13 mouse cellular contexts compared by ENCODE assay signal in genomic region chr7:76287531-76287930, GRCm38 (mm10). TPM values are rescaled to one million over a fixed set of nuclear protein-coding genes. Genes with fewer than 3 reads are reported as not detected.
DNase-seq lines count a peak whose midpoint lies in the region; ATAC-seq and TF ChIP-seq lines count a peak whose summit lies in the region.
"Had no signal": no experiment of that assay in that cellular context is flagged by ENCODE, and none has a peak within 500 bp of the region (broad histone marks: within the 10 kb centered on the region; RNA-seq: fewer than 3 reads in every experiment).

No protein-coding gene starts in this region.

- H3K4me1 ChIP-seq in forebrain, embryonic 14.5 days (ENCODE audit: control insufficient read depth, insufficient read depth, low read length), result no peaks in the 10 kb centered on the region
- H3K4me1 ChIP-seq in forebrain, embryonic 12.5 days, result no peaks in the 10 kb centered on the region
- H3K4me1 ChIP-seq in CH12.LX (ENCODE audit: control insufficient read depth in 1 of 2, insufficient read depth in 2 of 2), result no peaks in the 10 kb centered on the region
- no peaks in the 10 kb centered on the region; the same call in 1 of the 2 replicates for H3K4me1 ChIP-seq in cortical plate, adult 2 months (ENCODE audit: control insufficient read depth, insufficient read depth, low read length)
- H3K4me1 ChIP-seq: embryonic facial prominence, embryonic 15.5 days; limb, embryonic 15.5 days; neural tube, embryonic 15.5 days had no signal

- peak; percentile 67 for DNase-seq in forebrain, embryonic 14.5 days (ENCODE audit: low spot score)
- peak; percentile 38 to 49 for DNase-seq in left cerebral cortex, postnatal 14 days (ENCODE audit: low spot score in 2 of 2)
- no peak for DNase-seq in left cerebral cortex, postnatal 4 days
- DNase-seq in CH12.LX (ENCODE audit: extremely low read depth) (no peak), adipocyte (ENCODE audit: low spot score) (no peak)
- no peak for DNase-seq in cerebellum, adult 8-10 months
- DNase-seq: kidney, adult 8-10 months had no signal

- intact Hi-C loops in left cerebral cortex, postnatal 14 days (cut with DNase I), result no loop called here
- intact Hi-C loops in left cerebral cortex, postnatal 4 days (cut with DNase I), result loop anchor here (10.0 kb wide), 1 partner anchor 363 kb away; no protein-coding TSS in a partner anchor

- H3K4me3 ChIP-seq in forebrain, embryonic 14.5 days (ENCODE audit: low read depth, low read length), result no peak overlapping the region
- H3K4me3 ChIP-seq in forebrain, embryonic 12.5 days (replicated peaks), result no peak overlapping the region
- no peak overlapping the region for H3K4me3 ChIP-seq in CH12.LX (replicated peaks in 1 of 3; ENCODE audit: low read depth in 2 of 3, low read length in 2 of 3, poor library complexity in 1 of 3)
- no peak overlapping the region for H3K4me3 ChIP-seq in cortical plate, adult 2 months (ENCODE audit: insufficient read depth, low read length)
- H3K4me3 ChIP-seq: embryonic facial prominence, embryonic 15.5 days; limb, embryonic 15.5 days; neural tube, embryonic 15.5 days had no signal

- dilution Hi-C loops in CH12.LX (cut with MboI; ENCODE audit: extremely low pct_ligation_motif_present, extremely low pct_unique_long_range_greater_than_20kb, low sequenced_read_pairs), result no loop called here

- peak; percentile 26 for ATAC-seq in forebrain, embryonic 14.5 days
- no peak for ATAC-seq in forebrain, embryonic 12.5 days (ENCODE audit: low FRiP score)

- in situ Hi-C loops in CH12.LX (cut with MboI; ENCODE audit: low pct_ligation_motif_present, low pct_unique_long_range_greater_than_20kb, low sequenced_read_pairs), result no loop called here

- H3K9me3 ChIP-seq in forebrain, embryonic 14.5 days (replicated peaks; ENCODE audit: control insufficient read depth, low read length), result no peaks in the 10 kb centered on the region
- H3K9me3 ChIP-seq in forebrain, embryonic 12.5 days, result no peaks in the 10 kb centered on the region
- no peaks in the 10 kb centered on the region for H3K9me3 ChIP-seq in CH12.LX (replicated peaks; ENCODE audit: low read length)
- H3K9me3 ChIP-seq: embryonic facial prominence, embryonic 15.5 days; limb, embryonic 15.5 days; neural tube, embryonic 15.5 days had no signal

- no peak overlapping the region for H3K9ac ChIP-seq in forebrain, embryonic 14.5 days (ENCODE audit: low read length)
- H3K9ac ChIP-seq in forebrain, embryonic 12.5 days, result no peak overlapping the region
- no peak overlapping the region for H3K9ac ChIP-seq in CH12.LX (ENCODE audit: insufficient read depth, low read depth)
- H3K9ac ChIP-seq: embryonic facial prominence, embryonic 15.5 days; limb, embryonic 15.5 days; neural tube, embryonic 15.5 days had no signal

- H3K27ac ChIP-seq in forebrain, embryonic 14.5 days (ENCODE audit: low read depth, low read length), result no peak overlapping the region
- no peak overlapping the region for H3K27ac ChIP-seq in forebrain, embryonic 12.5 days
- no peak overlapping the region for H3K27ac ChIP-seq in CH12.LX (ENCODE audit: insufficient read depth, low read depth)
- H3K27ac ChIP-seq in cortical plate, adult 2 months (ENCODE audit: insufficient read depth, low read length), result no peak overlapping the region
- H3K27ac ChIP-seq: embryonic facial prominence, embryonic 15.5 days; limb, embryonic 15.5 days; neural tube, embryonic 15.5 days had no signal

- TF ChIP-seq RAD21 in CH12.LX (IDR thresholded peaks at IDR 0.05; ENCODE audit: low read depth, low read length), result peak; percentile 28

- no peak for TF ChIP-seq POLR2A in CH12.LX (IDR thresholded peaks at IDR 0.05; ENCODE audit: low read depth, low read length)
- TF ChIP-seq POLR2A in cortical plate, adult 2 months (IDR thresholded peaks at IDR 0.05; ENCODE audit: extremely low read depth, insufficient read depth, low read length), result no peak

- no peaks in the 10 kb centered on the region for H3K27me3 ChIP-seq in forebrain, embryonic 14.5 days (replicated peaks; ENCODE audit: control insufficient read depth, insufficient read depth, low read length)
- H3K27me3 ChIP-seq in forebrain, embryonic 12.5 days, result no peaks in the 10 kb centered on the region
- peaks cover 58% of the 10 kb centered on the region for H3K27me3 ChIP-seq in CH12.LX (replicated peaks)
- H3K27me3 ChIP-seq: embryonic facial prominence, embryonic 15.5 days; limb, embryonic 15.5 days; neural tube, embryonic 15.5 days had no signal

- TF ChIP-seq CTCF in CH12.LX (conservative IDR thresholded peaks at IDR 0.05 in 1 of 2, IDR thresholded peaks at IDR 0.05 in 1 of 2; ENCODE audit: low read depth in 2 of 2, low read length in 2 of 2), result peak in 1 of 2 experiments; percentile 41; a peak in 2 of 4 replicates
- TF ChIP-seq CTCF in cortical plate, adult 2 months (IDR thresholded peaks at IDR 0.05; ENCODE audit: extremely low read depth, insufficient read depth, low read length), result peak; percentile 15; the same call in 1 of the 2 replicates

- 86% methylated on average over 3 of the region's 3 CpGs for WGBS in forebrain, embryonic 14.5 days
- 87% methylated on average over 3 of the region's 3 CpGs for WGBS in forebrain, embryonic 12.5 days

- H3K4me2 ChIP-seq in forebrain, embryonic 14.5 days (ENCODE audit: low read length), result no peak overlapping the region
- H3K4me2 ChIP-seq in forebrain, embryonic 12.5 days, result no peak overlapping the region
- H3K4me2 ChIP-seq in CH12.LX (ENCODE audit: insufficient read depth, low read depth, poor library complexity, severe bottlenecking), result no peak overlapping the region
- H3K4me2 ChIP-seq: embryonic facial prominence, embryonic 15.5 days; limb, embryonic 15.5 days; neural tube, embryonic 15.5 days had no signal

- no peaks in the 10 kb centered on the region for H3K79me2 ChIP-seq in CH12.LX (replicated peaks; ENCODE audit: control insufficient read depth, extremely low read depth, insufficient read depth, poor library complexity, severe bottlenecking)

- no peak for TF ChIP-seq EP300 in CH12.LX (IDR thresholded peaks at IDR 0.05; ENCODE audit: low read length)

- no peaks in the 10 kb centered on the region for H3K36me3 ChIP-seq in forebrain, embryonic 14.5 days (ENCODE audit: control insufficient read depth, insufficient read depth, low read length)
- no peaks in the 10 kb centered on the region for H3K36me3 ChIP-seq in forebrain, embryonic 12.5 days (replicated peaks)
- H3K36me3 ChIP-seq in CH12.LX (replicated peaks in 1 of 2; ENCODE audit: control insufficient read depth in 1 of 2, insufficient read depth in 1 of 2, low read length in 1 of 2), result no peaks in the 10 kb centered on the region
- H3K36me3 ChIP-seq: embryonic facial prominence, embryonic 15.5 days; limb, embryonic 15.5 days; neural tube, embryonic 15.5 days had no signal

TF ChIP-seq in CH12.LX, 34 proteins besides CTCF, POLR2A, EP300 and RAD21:
- no peak for TF ChIP-seq MAZ (IDR thresholded peaks at IDR 0.05; ENCODE audit: low read depth, low read length)
- no peak for TF ChIP-seq HCFC1 (IDR thresholded peaks at IDR 0.05; ENCODE audit: low read depth, low read length)
- TF ChIP-seq E2F4 (IDR thresholded peaks at IDR 0.05; ENCODE audit: insufficient replicate concordance, low read depth, low read length), result no peak
- peak; percentile 6; the same call in 1 of the 2 replicates for TF ChIP-seq SMC3 (IDR thresholded peaks at IDR 0.05; ENCODE audit: low read depth, low read length)
TF ChIP-seq in CH12.LX: peak in this region for 1.

RNA-seq across cellular contexts. Expression of gene Agbl1, which starts 57.8 kb away (rescaled TPM):
- 0.09 and 0.48 TPM in 2 replicates for polyA plus RNA-seq in forebrain, embryonic 14.5 days (2014; fragmentation: Nextera tagmentation; extraction: Ambion mirVana)
- 0.11 and 0.17 TPM in 2 replicates for polyA plus RNA-seq in forebrain, embryonic 12.5 days (2016; fragmentation: Nextera tagmentation; extraction: Ambion mirVana)
- total RNA-seq in left cerebral cortex, postnatal 14 days (2021), result under 1 TPM; 0.15 to 0.20 TPM
- total RNA-seq in left cerebral cortex, postnatal 4 days (2021), result under 1 TPM; 0.36 to 0.40 TPM
- total RNA-seq in CH12.LX (2012; rRNA removed) (not detected in 2 replicates), CH12.LX (2014; rRNA removed) (not detected in 2 replicates)
- not detected in 2 replicates for polyA plus RNA-seq in CH12.LX (2012; ENCODE audit: insufficient read length, low read depth)
- polyA plus RNA-seq in cortical plate, adult 2 months (2012; rRNA removed), result 0.19 and 0.28 TPM in 2 replicates
- total RNA-seq: megakaryocyte-erythroid progenitor cell, adult 5-6 weeks had no signal

Comparison
In these comparisons a context has a peak if more than half of its experiments do, and no peak if none do; other contexts are left out.
1. DNase-seq: peak in forebrain, embryonic 14.5 days (single experiment) and left cerebral cortex, postnatal 14 days (2 of 2); none in left cerebral cortex, postnatal 4 days (single experiment), CH12.LX (single experiment), adipocyte (single experiment) and cerebellum, adult 8-10 months (single experiment).